Mouse (Mus musculus) right cerebral cortex, postnatal 4 days (tissue): ENCODE measurements at regions not wholly inside any gene's neighbourhood (a gene's known extent, or its start where the extent isn't known, plus 50 kb on each side); places are given as distances from the start of the nearest gene placed in this dataset.

Experiments
- DNase-seq: peaks from one replicate; pipeline ENCODE4 v3.0.0-alpha.2; 2022

DNA sequence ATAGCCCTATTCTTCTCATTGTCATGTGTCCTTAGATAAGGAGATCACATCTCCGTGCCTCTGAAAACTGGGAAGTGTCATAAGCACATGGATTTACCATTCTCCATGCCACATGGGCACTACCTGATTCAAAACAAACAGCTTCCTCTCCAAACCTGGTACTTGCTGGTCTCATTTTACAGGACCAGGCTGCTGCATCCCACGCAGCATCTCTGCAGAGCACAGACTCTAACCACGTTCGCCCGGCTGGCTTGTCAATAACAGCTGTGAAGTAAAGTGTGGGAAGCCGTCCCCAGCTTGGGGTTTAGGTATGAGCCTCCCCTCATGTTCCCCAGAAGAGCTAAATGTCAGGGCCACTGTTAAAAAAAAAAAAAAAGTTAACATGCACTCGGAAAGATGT lies 53.0 kb upstream of the Ank start:
- no peak for DNase-seq

DNA sequence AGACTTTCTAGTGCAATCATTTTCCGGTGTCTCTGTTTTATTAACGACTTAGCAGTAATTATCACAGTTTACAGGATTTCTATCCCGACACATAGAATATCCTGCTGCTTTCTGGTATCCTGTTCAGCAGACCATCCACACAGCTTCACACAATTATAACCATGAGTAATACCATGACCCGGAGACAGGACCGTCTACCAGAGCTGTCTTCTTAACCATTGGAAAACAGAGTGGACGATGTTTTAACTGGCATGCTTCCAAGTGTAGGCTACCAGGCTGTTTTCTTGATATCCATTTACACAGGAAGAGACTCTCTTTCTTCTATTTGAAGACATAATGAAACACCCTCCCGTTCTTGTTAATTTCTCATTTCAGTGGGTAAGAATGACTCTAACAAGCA lies 51.7 kb upstream of the Ank start:
- no peak for DNase-seq
